Mouse (Mus musculus) G1E (cell line): ENCODE measurements at regions not wholly inside any gene's neighbourhood (a gene's known extent, or its start where the extent isn't known, plus 50 kb on each side); places are given as distances from the start of the nearest gene placed in this dataset.

Source experiments
- CTCF ChIP-seq: IDR thresholded peaks from 2 replicates; pipeline ENCODE4 v1.5.1; 2012; ENCODE audit warnings: low read depth, low read length, inconsistent platforms, mixed read lengths
- GATA1 ChIP-seq: IDR thresholded peaks from 2 replicates; pipeline ENCODE4 v1.6.1; 2012; ENCODE audit warnings: borderline replicate concordance, low read length, inconsistent platforms, mixed read lengths
- GATA2 ChIP-seq: IDR thresholded peaks from 2 replicates; pipeline ENCODE4 v1.6.1; 2012; ENCODE audit warnings: low read depth, low read length, inconsistent platforms, borderline replicate concordance
- POLR2AphosphoS5 ChIP-seq: IDR thresholded peaks from 2 replicates; pipeline ENCODE4 v1.6.1; 2012; ENCODE audit warnings: low read depth, low read length, inconsistent platforms; ENCODE audit not compliant: insufficient replicate concordance

GRCm38 (mm10) chr10:91464691-91465090, 283.6 kb upstream of the Tmpo start:
- TF ChIP-seq CTCF = no peak
- no peak for TF ChIP-seq GATA1
- no peak for TF ChIP-seq POLR2AphosphoS5
- no peak for TF ChIP-seq GATA2
